Mouse (Mus musculus) embryonic fibroblast, embryonic 13.5 days (primary cell): ENCODE results near the gene 4930453N24Rik.

Experiments
- CTCF ChIP-seq: IDR thresholded peaks from 2 replicates; pipeline ENCODE4 v1.5.1; 2011; ENCODE audit warnings: mild to moderate bottlenecking, control low read depth, low read length, moderate library complexity, borderline replicate concordance; ENCODE audit not compliant: insufficient read depth
- POLR2A ChIP-seq: IDR thresholded peaks from 2 replicates; pipeline ENCODE4 v1.6.1; 2011; ENCODE audit warnings: low read depth, mild to moderate bottlenecking, control low read depth, low read length, moderate library complexity

GRCm38 (mm10) chr16:64757666-64758400 is 13.1 kb downstream of the 4930453N24Rik start:
- TF ChIP-seq CTCF (no peak), POLR2A (no peak)
